Mouse (Mus musculus): ENCODE results near the gene Sept9.
A peak's percentile ranks its signal among the peaks of the same experiment; 100 is the strongest.

Sept9 gene

GRCm38 (mm10) chr11:117410059-117410458 is 210.6 kb downstream of the Sept9 start:
- peak in 1 of 2 experiments; percentile 41 for DNase-seq

- DNase-seq: no peak
Observed at GRCm38 (mm10) chr11:117411663-117412062, 212.2 kb downstream of the Sept9 start.
